Mouse (Mus musculus): ENCODE measurements around the gene Hpf1. TPM values are rescaled to one million over a fixed set of nuclear protein-coding genes. Genes with fewer than 3 reads are reported as not detected.

Gene Hpf1
- polyA plus RNA-seq, 1 experiment: 59.5 TPM

DNA sequence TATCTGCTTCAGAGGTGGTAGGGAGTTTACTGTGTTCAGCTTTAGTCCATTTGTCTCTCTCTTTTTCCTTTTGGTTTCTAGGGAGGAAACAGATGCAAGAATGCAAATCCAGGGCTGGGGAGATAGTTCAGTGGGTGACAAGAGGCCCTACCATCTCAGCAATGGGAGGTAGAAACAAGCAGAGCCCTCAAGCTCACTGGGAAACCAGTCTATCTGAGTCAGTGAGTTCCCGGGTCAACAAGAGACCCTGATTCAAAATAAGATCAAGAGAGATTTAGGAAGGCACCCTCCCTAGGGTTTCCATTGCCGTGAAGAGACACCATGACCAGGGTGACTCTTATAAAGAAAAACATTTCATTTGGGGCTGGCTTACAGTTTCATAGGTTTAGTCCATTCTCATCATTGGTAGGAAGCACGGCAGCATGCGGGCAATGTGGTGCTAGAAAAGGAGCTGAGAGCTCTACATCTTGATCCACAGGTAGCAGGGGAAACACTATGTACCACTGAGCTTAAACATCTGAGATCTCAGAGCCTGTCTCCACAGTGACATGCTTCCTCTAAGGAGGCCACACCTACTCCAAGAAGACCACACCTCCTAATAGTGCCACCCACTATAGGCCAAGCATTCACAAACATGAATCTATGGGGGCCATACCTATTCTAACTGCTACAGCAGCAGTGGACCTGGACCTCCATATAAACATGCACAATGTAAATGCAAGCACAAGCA, 21.8 kb upstream of the Hpf1 start:
- H3K27me3 ChIP-seq (ENCODE audit: control insufficient read depth, insufficient read depth, insufficient read length): no peaks in the 10 kb centered on the region
- H3K36me3 ChIP-seq (ENCODE audit: control insufficient read depth, insufficient read depth): no peaks in the 10 kb centered on the region
- H3K79me3 ChIP-seq (ENCODE audit: low read depth): no peaks in the 10 kb centered on the region
- no peaks in the 10 kb centered on the region for H3K79me2 ChIP-seq (ENCODE audit: control insufficient read depth, insufficient read depth)
- TF ChIP-seq MYOD1 (IDR thresholded peaks at IDR 0.05; ENCODE audit: control insufficient read depth, insufficient read length, low read depth): no peak
- no peak for TF ChIP-seq CEBPB (IDR thresholded peaks at IDR 0.05; ENCODE audit: low read depth)
- no peak for TF ChIP-seq FOSL1 (IDR thresholded peaks at IDR 0.05; ENCODE audit: insufficient read depth, low read length, poor library complexity, severe bottlenecking)
- TF ChIP-seq MAX (IDR thresholded peaks at IDR 0.05): no peak
- TF ChIP-seq USF1 (IDR thresholded peaks at IDR 0.05; ENCODE audit: low read depth): no peak
- TF ChIP-seq MYOG (IDR thresholded peaks at IDR 0.05; ENCODE audit: control insufficient read depth, extremely low read depth, insufficient read length): no peak
- no peak for TF ChIP-seq CTCF (IDR thresholded peaks at IDR 0.05; ENCODE audit: control insufficient read depth, insufficient read depth, insufficient read length)
- no peak overlapping the region for H3ac ChIP-seq (ENCODE audit: control insufficient read depth, insufficient read length, low read depth)
- no peak overlapping the region for H3K4me3 ChIP-seq (ENCODE audit: insufficient read depth, poor library complexity, severe bottlenecking)

DNA sequence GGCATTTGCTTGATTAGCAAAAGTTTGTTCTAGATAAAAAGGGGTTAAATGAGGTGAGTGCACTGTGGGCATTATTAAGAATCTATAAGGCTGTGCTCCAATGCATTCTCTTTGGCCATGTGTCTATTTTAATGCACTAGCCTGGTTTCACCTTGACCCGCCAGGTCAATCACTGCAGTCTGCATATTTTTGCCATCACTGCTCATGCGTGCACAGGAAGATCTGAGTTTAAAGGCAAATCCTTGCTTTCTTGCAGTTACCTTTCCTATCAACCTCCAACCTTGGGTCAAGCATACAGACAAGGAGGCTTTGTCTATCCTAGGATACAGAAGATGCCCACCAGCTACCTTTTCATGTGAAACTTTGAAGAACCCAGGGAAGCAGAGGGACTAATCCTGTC, 20.5 kb upstream of the Hpf1 start:
- H3K27me3 ChIP-seq (ENCODE audit: control insufficient read depth, insufficient read depth, insufficient read length): no peaks in the 10 kb centered on the region
- H3ac ChIP-seq (ENCODE audit: control insufficient read depth, insufficient read length, low read depth): no peak overlapping the region
- H3K79me3 ChIP-seq (ENCODE audit: low read depth): no peaks in the 10 kb centered on the region
- H3K4me3 ChIP-seq (ENCODE audit: insufficient read depth, poor library complexity, severe bottlenecking): no peak overlapping the region
- no peak for TF ChIP-seq USF1 (IDR thresholded peaks at IDR 0.05; ENCODE audit: low read depth)
- TF ChIP-seq CTCF (IDR thresholded peaks at IDR 0.05; ENCODE audit: control insufficient read depth, insufficient read depth, insufficient read length): no peak
- no peak for TF ChIP-seq MYOD1 (IDR thresholded peaks at IDR 0.05; ENCODE audit: control insufficient read depth, insufficient read length, low read depth)
- no peak for TF ChIP-seq MYOG (IDR thresholded peaks at IDR 0.05; ENCODE audit: control insufficient read depth, extremely low read depth, insufficient read length)
- TF ChIP-seq MAX (IDR thresholded peaks at IDR 0.05): no peak
- TF ChIP-seq CEBPB (IDR thresholded peaks at IDR 0.05; ENCODE audit: low read depth): no peak
- no peaks in the 10 kb centered on the region for H3K36me3 ChIP-seq (ENCODE audit: control insufficient read depth, insufficient read depth)
- H3K79me2 ChIP-seq (ENCODE audit: control insufficient read depth, insufficient read depth): no peaks in the 10 kb centered on the region

DNA sequence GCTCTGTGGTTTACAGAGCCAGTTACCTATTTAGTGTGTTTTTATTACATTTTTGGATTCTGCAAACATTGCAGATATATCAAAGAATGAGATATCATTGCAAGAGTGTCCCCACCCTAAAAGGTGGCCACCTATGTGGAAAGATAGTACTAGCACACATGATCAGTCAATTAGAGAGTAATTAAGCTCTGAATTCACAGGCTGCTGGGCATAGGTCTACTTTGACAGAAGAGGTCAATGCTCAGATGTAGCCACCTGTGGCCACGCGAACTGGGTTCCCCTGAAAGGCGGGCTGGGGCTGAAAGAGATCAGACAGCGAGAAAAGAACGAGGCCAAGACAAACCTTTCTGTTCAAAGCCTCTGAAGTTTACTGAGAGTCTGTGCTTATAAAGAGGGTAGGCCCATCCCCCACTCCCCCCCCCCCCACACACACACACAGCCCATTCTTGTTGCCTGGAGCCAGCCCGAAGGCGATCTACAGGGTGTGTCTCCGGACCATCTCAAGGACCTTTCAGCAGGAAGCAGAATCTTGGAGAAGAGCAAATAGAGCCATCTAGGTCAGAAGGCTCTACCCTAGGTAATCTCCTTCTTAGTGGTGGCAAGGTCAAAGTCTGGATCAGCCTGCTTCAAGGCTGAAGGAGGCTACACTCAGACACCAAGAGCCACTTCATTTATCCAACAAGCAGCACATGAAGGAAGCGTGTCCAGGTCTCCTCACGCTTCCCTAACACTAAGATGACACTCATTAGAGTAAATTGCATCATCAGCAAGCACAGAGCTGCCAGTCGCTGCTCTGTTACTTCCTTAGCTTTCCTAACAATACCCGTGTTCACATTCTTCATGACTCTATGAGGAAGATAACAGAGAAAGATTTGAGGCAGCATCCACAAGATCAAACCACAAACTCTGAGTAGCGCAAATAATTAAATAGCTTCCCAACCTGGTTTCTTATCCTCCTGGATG, 19.7 kb upstream of the Hpf1 start:
- Histone ChIP-seq H3K4me3 (ENCODE audit: insufficient read depth, poor library complexity, severe bottlenecking) (no peak overlapping the region), H3K36me3 (ENCODE audit: control insufficient read depth, insufficient read depth) (no peaks in the 10 kb centered on the region), H3K27me3 (ENCODE audit: control insufficient read depth, insufficient read depth, insufficient read length) (no peaks in the 10 kb centered on the region), H3ac (ENCODE audit: control insufficient read depth, insufficient read length, low read depth) (no peak overlapping the region), H3K79me3 (ENCODE audit: low read depth) (no peaks in the 10 kb centered on the region), H3K79me2 (ENCODE audit: control insufficient read depth, insufficient read depth) (no peaks in the 10 kb centered on the region)
- TF ChIP-seq FOSL1 (IDR thresholded peaks at IDR 0.05; ENCODE audit: insufficient read depth, low read length, poor library complexity, severe bottlenecking) (no peak), CEBPB (IDR thresholded peaks at IDR 0.05; ENCODE audit: low read depth) (no peak)

DNA sequence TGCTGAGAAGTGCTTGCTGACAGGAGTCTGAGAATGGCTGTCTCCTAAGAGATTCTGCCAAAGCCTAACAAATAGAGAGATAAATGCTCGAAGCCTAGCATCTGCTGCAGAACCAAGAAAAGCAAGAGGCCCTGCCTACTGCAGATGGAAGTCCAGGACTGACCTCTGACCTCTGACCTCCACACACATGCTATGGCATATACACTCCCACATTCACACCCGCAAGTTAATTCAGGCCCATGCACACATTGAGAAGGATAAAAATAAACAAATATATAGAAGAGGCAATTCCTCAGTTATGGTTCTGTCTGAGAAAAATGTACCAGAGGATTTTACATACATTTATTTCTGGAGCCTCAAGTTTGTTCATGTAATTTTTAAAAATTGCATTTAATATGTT, 11.6 kb upstream of the Hpf1 start:
- no peaks in the 10 kb centered on the region for H3K79me3 ChIP-seq (ENCODE audit: low read depth)
- H3K79me2 ChIP-seq (ENCODE audit: control insufficient read depth, insufficient read depth): no peaks in the 10 kb centered on the region
- no peaks in the 10 kb centered on the region for H3K36me3 ChIP-seq (ENCODE audit: control insufficient read depth, insufficient read depth)
- H3ac ChIP-seq (ENCODE audit: control insufficient read depth, insufficient read length, low read depth): no peak overlapping the region
- no peak for TF ChIP-seq MYOD1 (IDR thresholded peaks at IDR 0.05; ENCODE audit: control insufficient read depth, insufficient read length, low read depth)
- no peak for TF ChIP-seq MYOG (IDR thresholded peaks at IDR 0.05; ENCODE audit: control insufficient read depth, extremely low read depth, insufficient read length)
- TF ChIP-seq CEBPB (IDR thresholded peaks at IDR 0.05; ENCODE audit: low read depth): no peak
- no peak for TF ChIP-seq USF1 (IDR thresholded peaks at IDR 0.05; ENCODE audit: low read depth)
- TF ChIP-seq MAX (IDR thresholded peaks at IDR 0.05): no peak
- TF ChIP-seq FOSL1 (IDR thresholded peaks at IDR 0.05; ENCODE audit: insufficient read depth, low read length, poor library complexity, severe bottlenecking): no peak
- TF ChIP-seq CTCF (IDR thresholded peaks at IDR 0.05; ENCODE audit: control insufficient read depth, insufficient read depth, insufficient read length): no peak
- H3K27me3 ChIP-seq (ENCODE audit: control insufficient read depth, insufficient read depth, insufficient read length): no peaks in the 10 kb centered on the region
- no peak overlapping the region for H3K4me3 ChIP-seq (ENCODE audit: insufficient read depth, poor library complexity, severe bottlenecking)

DNA sequence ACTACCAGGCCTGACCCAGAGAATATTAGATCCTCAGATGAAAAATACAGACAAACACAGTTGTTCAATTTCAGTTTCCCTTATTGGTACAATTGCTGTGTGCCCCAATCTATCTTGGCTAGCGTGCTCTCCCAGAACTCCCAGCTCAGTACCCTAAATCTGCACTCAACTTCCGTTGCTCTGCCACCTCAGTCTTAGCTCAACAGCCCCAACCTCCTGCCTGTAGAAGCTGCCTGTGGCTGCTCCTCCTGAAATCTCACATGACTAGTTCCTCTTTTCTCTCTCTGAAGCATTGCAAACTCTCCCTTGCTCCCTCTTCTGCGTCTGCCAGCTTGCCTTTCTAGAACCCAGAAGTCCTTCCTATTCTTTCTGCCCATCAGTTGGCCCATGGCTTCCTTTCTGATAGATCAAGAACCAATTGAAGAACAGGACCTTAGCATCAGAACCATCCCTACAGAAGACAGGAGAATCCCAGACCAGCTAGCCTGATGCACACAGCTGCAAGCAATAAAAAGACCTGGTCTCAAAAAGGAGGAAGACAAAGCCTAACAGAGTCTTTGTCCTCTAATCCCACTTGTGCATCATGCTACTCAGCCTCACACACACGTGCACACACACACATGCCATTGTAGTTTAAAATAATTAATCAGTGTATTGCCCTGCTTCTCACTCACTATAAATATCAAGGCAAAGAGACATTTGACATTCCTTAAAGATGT, 6.6 kb upstream of the Hpf1 start:
- Histone ChIP-seq H3K79me2 (ENCODE audit: control insufficient read depth, insufficient read depth) (no peaks in the 10 kb centered on the region), H3ac (ENCODE audit: control insufficient read depth, insufficient read length, low read depth) (no peak overlapping the region), H3K27me3 (ENCODE audit: control insufficient read depth, insufficient read depth, insufficient read length) (no peaks in the 10 kb centered on the region), H3K4me3 (ENCODE audit: insufficient read depth, poor library complexity, severe bottlenecking) (no peak overlapping the region), H3K79me3 (ENCODE audit: low read depth) (no peaks in the 10 kb centered on the region), H3K36me3 (ENCODE audit: control insufficient read depth, insufficient read depth) (no peaks in the 10 kb centered on the region)
- TF ChIP-seq MYOG (IDR thresholded peaks at IDR 0.05; ENCODE audit: control insufficient read depth, extremely low read depth, insufficient read length) (no peak), MAX (IDR thresholded peaks at IDR 0.05) (no peak), MYOD1 (IDR thresholded peaks at IDR 0.05; ENCODE audit: control insufficient read depth, insufficient read length, low read depth) (no peak), USF1 (IDR thresholded peaks at IDR 0.05; ENCODE audit: low read depth) (no peak), FOSL1 (IDR thresholded peaks at IDR 0.05; ENCODE audit: insufficient read depth, low read length, poor library complexity, severe bottlenecking) (no peak), CTCF (IDR thresholded peaks at IDR 0.05; ENCODE audit: control insufficient read depth, insufficient read depth, insufficient read length) (no peak)

Data from C2C12 (cell line).